Mouse (Mus musculus) 3T3-L1 (cell line): ENCODE data around the gene Glyr1.

Experiments
- DNase-seq: peaks from one replicate; pipeline ENCODE4 v3.0.0-alpha.2; 2015; ENCODE audit warnings: low read depth, low spot score

Glyr1 gene

DNA sequence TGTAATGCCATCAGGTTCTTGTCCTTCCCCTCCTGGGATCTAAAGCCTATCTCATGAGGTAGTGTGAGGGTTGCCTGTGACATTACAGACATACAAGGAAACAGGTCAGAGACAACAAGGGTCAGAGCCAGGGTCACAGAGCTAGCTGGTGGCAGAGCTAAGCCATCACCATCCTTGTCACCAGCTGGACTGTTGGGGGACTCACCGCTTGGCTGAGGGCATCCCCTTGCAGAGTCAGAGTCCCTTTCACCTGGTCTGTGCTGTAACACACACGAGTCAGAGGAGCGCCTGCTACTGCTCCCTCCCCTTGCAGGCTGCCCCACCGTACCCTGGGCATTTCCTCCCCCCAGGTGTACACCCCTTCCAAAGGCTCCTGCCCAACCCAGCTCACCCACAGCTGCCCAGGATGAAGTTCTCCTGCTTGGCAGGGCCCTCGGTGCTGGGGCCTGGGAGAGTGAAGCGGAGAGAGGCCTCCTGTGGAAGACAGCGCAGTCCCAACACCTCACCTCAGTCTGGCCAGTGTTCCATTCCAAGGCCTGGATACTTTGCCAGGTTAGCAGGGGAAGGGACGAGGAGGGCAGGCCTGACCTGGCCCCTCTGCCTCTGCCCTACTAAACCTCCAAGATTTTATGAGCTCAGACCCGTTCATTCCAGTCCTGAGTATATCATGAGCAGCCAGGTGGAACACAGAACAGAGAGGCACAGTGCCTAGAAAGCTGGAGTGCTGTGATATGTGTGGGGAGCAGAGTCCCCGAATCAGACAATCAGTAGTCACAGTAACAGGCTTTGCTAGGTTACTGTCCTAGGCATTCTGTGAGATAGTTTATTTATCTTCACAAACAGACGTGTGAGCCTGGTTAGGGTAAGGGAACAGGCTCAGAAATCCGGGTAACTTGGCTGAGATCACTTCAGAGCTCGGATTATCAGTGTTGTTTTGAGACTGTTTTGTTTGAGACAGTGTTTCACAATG lies 37.3 kb downstream of the Glyr1 start:
- no peak for DNase-seq

- DNase-seq: no peak
Measured at GRCm38 (mm10) chr16:5011285-5011684, 38.4 kb downstream of the Glyr1 start.

DNA sequence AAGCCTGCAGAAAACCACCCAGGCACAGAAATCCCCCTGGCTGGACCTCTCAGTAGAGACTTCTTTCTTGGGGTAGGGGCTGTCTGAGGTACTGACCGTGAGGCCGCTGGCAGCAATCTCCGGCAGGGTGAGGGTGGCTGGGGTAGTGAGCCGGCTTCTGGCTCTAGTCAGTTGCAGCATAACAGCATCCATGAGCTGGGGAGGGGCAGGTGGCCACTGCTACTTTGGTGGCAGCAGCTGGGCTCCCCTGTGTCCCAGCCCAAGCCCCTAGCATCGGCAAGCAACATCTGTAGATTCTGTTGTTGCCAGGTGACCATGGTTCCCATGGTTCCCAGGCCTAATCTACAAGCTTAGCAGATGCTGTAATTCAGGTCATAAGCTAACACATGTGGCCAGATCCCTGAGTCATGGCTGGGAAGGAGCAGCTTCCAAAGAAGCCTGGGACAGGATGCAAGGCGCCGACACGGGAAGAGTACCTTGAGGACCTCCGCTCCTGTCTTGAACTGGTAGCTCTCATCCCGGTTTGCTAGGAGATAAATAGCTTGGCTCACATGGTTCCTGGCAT lies 39.2 kb downstream of the Glyr1 start:
- peak; percentile 53 for DNase-seq

GRCm38 (mm10) chr16:5008076-5008475 lies 41.6 kb downstream of the Glyr1 start:
- no peak for DNase-seq

- DNase-seq: no peak
Measured at GRCm38 (mm10) chr16:5007492-5007891, 42.2 kb downstream of the Glyr1 start.

GRCm38 (mm10) chr16:5007067-5007466 lies 42.6 kb downstream of the Glyr1 start, which contains the start of gene Smim22:
TSS of gene Smim22 (plus strand) at chr16:5007288.
- DNase-seq: no peak

DNA sequence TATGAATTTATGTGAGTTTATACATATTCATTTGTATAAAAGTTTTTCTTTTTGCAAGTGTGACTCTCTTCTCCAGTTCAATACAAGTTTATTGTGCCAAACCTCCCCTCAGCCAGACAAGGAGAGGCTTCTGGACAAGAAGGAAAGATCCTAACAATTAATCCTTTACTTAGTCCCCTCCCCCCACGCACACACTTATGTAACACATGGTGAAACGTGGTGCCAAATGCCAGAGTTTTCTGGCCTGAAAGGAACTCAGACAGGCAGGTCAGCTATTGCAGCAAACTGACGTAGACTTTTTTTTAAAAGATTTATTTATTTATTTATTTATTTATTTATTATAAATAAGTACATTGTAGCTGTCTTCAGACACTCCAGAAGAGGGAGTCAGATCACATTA lies 49.1 kb downstream of the Glyr1 start:
- no peak for DNase-seq

- DNase-seq: no peak
Measured at GRCm38 (mm10) chr16:4998984-4999383, 50.7 kb downstream of the Glyr1 start.

DNA sequence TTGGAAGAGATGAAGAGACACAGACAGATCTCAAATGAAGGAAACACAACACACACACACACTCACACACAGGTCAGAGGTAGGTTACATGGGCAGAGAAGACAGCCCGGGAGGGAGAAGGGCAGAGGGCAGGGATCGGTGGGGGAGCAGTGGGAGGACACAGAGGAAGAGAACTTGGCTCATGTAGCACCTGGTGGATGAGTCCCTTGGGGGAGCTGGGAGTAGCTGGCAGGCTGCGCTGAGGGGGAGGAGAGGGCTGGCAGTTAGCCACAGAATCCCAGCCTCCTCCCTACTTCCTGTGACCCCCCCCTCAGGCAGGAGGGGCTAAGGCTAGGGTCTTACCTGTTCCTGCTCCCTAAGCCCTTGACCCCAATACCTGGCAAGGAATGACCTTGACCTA lies 52.1 kb downstream of the Glyr1 start, which contains the start of gene Sept12:
Gene Sept12 (minus strand): TSS at position 300 of the 400 bp plus-strand sequence.
- no peak for DNase-seq

DNA sequence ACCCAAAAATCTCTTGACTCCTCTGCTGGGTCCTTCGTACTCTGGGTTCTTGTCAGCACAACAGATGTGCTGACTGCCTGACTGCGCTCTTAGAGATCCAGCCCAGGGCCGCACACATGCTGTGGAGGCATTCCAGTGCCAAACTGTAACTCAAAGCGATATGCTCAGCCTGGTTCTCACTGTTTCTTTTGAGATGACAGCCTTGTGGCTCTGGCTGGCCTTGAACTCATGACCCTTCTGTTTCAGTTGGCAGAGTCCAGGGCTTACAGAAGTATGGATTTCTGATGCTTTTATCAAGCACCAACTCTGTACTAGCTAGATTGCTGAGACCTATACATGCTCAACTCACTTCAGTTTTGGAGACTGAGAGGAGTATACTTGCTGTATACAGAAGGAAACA lies 56.4 kb downstream of the Glyr1 start:
- DNase-seq: no peak

- DNase-seq: no peak
Measured at GRCm38 (mm10) chr16:4984717-4985116, 64.9 kb downstream of the Glyr1 start.

- peak; percentile 82 for DNase-seq
Measured at GRCm38 (mm10) chr16:4979755-4980380, 69.8 kb downstream of the Glyr1 start.

DNA sequence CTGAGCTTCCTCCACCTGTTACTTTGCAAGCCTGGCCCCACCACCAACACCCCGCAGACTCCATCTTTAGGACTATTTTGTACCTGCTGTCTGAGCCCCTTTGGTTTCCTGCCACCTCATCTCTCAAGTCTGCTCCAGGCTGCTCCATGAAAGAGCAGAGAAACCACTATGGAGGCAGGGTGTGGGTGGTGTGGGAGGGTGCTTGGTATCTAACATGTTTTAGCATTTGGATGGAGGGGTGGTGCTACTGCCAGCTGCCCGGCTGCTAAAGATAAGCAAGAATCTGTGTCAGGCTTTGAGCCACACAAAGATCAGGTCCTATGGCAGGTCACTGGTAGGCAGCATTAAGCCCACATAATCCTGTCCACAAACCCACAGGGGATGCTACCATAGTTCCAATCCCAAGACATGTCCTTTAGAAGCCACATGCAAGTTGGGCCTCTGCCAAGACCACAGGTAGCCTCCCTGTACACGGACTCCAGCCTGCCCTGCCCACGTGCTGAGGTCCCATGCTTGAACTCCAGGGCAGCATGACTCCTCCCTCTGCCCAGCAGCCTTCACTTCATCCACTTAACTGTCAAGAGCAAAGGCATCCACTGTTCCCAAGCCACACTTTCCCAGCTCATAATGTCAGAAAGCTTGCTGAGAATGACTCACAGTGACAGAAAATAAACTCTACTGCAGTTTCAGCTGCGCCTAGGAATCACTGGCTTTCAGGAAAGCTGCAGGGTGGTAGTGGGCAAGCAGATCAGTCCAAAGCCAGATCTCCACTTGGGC lies 71.2 kb downstream of the Glyr1 start:
- peak; percentile 31 for DNase-seq

GRCm38 (mm10) chr16:4976180-4976579 lies 73.5 kb downstream of the Glyr1 start:
- DNase-seq: no peak

DNA sequence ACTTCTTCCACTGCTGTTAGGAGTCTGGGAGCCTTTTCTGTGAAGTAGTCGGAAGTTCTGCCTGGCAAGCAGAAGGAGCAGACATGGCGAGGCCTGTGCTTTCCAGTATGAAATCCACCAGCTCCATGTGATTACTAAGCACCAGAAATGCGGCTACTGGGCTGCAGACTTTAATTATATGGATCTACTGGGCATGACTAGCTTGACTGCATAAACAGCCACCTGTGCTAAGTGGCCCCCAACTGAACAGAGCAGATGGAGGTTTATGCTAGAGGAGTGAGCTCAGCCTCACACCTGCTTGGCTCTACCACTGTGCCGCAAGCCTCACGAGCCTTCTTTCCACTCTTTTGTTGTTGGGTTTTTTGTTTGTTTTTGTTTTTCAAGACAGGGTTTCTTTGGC lies 75.1 kb downstream of the Glyr1 start:
- DNase-seq: no peak

DNA sequence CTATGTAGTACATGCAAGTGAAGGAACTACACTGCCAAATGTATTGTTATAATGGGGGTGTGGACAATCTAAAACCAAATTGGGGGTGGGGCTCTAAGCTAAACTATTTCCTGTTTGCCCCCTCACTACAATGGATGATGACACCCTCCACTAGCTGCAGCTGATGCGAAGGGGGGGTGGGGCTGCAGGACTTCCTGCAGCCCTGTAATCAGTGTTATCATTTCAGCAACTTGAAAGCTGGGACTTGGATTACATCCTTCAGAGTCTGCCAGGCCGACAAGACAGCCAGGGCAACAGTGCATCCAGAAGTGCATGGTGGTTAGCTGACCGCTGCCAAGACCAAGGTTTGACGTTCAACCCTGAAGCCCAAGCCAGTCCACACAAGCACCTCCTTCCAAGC lies 78.0 kb downstream of the Glyr1 start:
- no peak for DNase-seq

GRCm38 (mm10) chr16:4969055-4969843 lies 80.4 kb downstream of the Glyr1 start:
- no peak for DNase-seq

- no peak for DNase-seq
Measured at GRCm38 (mm10) chr16:4968426-4968825, 81.2 kb downstream of the Glyr1 start.

GRCm38 (mm10) chr16:4965392-4966129 lies 84.1 kb downstream of the Glyr1 start:
- no peak for DNase-seq

- DNase-seq: peak; percentile 58
Measured at GRCm38 (mm10) chr16:4964731-4965391, 84.8 kb downstream of the Glyr1 start.
